Mouse (Mus musculus) forebrain, embryonic 12.5 days (tissue): Measurements from ENCODE around the gene Afap1l2. TPM values are rescaled to one million over a fixed set of nuclear protein-coding genes. Genes with fewer than 3 reads are reported as not detected.

Experiments used
- ATAC-seq: fragments of 200-750 bp; cut with Nextera tagmentation; 2 replicates; pipeline ENCODE4 v1.8.0; 2017; ENCODE audit warnings: moderate TSS enrichment; ENCODE audit not compliant: low FRiP score
- H3K27ac ChIP-seq: fragments of 300-500 bp; sonication (generic); 2 replicates; pipeline ENCODE4 v1.5.1; 2016; ENCODE audit warnings: mild to moderate bottlenecking
- H3K27me3 ChIP-seq: fragments of 300-500 bp; sonication (generic); 2 replicates; pipeline ENCODE4 v1.6.1; 2016; ENCODE audit warnings: mild to moderate bottlenecking
- H3K36me3 ChIP-seq: fragments of 300-500 bp; sonication (generic); replicated peaks from 2 replicates; pipeline ENCODE4 v1.6.1; 2016; ENCODE audit warnings: mild to moderate bottlenecking
- H3K4me1 ChIP-seq: fragments of 300-500 bp; sonication (generic); 2 replicates; pipeline ENCODE4 v1.6.1; 2016
- H3K4me2 ChIP-seq: fragments of 300-500 bp; sonication (generic); 2 replicates; pipeline ENCODE4 v1.6.1; 2016; ENCODE audit warnings: mild to moderate bottlenecking, moderate library complexity
- H3K4me3 ChIP-seq: fragments of 300-500 bp; sonication (generic); replicated peaks from 2 replicates; pipeline ENCODE4 v1.5.1; 2016; ENCODE audit warnings: mild to moderate bottlenecking
- H3K9ac ChIP-seq: fragments of 300-500 bp; sonication (generic); 2 replicates; pipeline ENCODE4 v1.6.1; 2016; ENCODE audit warnings: mild to moderate bottlenecking
- H3K9me3 ChIP-seq: fragments of 300-500 bp; sonication (generic); 2 replicates; pipeline ENCODE4 v1.6.1; 2016
- WGBS: fragments of 180-500 bp; shearing (Covaris S2); methylation state at CpG from one replicate; pipeline ENCODE4 v1.1.7; 2016; 5-methylcytosine and 5-hydroxymethylcytosine counted together
- polyA plus RNA-seq: library from polyadenylated mRNA; unstranded; fragments of >200 nt; fragmentation: Nextera tagmentation; extraction: Ambion mirVana; gene quantifications from 2 replicates; pipeline ENCODE4 v1.2.1, GENCODE M21; 2016

Gene Afap1l2
- polyA plus RNA-seq, 1 experiment from 2014 or later = 2.7 TPM

GRCm38 (mm10) chr19:56990367-56991111, 17.5 kb downstream of the Afap1l2 start:
- WGBS = 27% methylated on average over 14 of the region's 14 CpGs
- Histone ChIP-seq H3K9me3 (no peaks in the 10 kb centered on the region), H3K36me3 (no peaks in the 10 kb centered on the region), H3K4me2 (no peak overlapping the region), H3K9ac (no peak overlapping the region), H3K27ac (0 out of 2 replicates have a peak overlapping the region, but pooled peaks have one; percentile 56), H3K27me3 (no peaks in the 10 kb centered on the region), H3K4me3 (no peak overlapping the region), H3K4me1 (peaks cover 38% of the 10 kb centered on the region)
- ATAC-seq = peak; percentile 63; the same call in 1 of the 2 replicates

GRCm38 (mm10) chr19:56989171-56989570, 18.9 kb downstream of the Afap1l2 start:
- no peaks in the 10 kb centered on the region for H3K36me3 ChIP-seq

DNA sequence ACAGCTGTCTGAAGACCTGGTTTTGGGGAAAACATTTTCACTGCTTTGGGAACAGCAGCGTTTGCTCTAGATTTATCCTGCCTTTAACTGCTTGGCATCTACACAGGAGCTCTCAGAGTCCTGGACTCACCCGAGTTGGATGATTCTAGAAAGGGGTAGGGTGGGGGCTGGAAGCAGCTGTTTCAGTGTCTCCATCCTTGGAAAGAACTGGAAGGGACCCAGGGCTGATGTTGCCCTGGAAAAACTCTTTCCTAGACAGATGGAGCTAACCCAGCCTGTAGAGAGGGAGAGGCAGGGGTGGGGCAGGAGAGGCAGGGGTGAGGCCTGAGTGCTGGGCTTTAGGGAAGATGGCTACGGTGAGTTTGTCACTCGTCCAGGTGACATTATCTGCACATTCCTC, 23.8 kb downstream of the Afap1l2 start:
- ATAC-seq = no peak

More at GRCm38 (mm10) chr19:56989171-56989570, 18.9 kb downstream of the Afap1l2 start:
- Histone ChIP-seq H3K4me1 (peaks cover 37% of the 10 kb centered on the region), H3K27ac (no peak overlapping the region), H3K9ac (no peak overlapping the region), H3K4me3 (no peak overlapping the region), H3K27me3 (no peaks in the 10 kb centered on the region), H3K4me2 (no peak overlapping the region), H3K9me3 (no peaks in the 10 kb centered on the region)
- ATAC-seq = no peak
- WGBS = 87% methylated on average over 8 of the region's 8 CpGs

GRCm38 (mm10) chr19:56983757-56984156, 24.3 kb downstream of the Afap1l2 start:
- no peak overlapping the region for H3K4me2 ChIP-seq
- H3K9me3 ChIP-seq = no peaks in the 10 kb centered on the region
- no peak overlapping the region for H3K27ac ChIP-seq
- 63% methylated on average over 10 of the region's 10 CpGs for WGBS
- ATAC-seq = no peak
- H3K36me3 ChIP-seq = no peaks in the 10 kb centered on the region
- H3K4me1 ChIP-seq = peaks cover 14% of the 10 kb centered on the region
- H3K9ac ChIP-seq = no peak overlapping the region
- no peaks in the 10 kb centered on the region for H3K27me3 ChIP-seq
- no peak overlapping the region for H3K4me3 ChIP-seq

More for the DNA sequence above, 23.8 kb downstream of the Afap1l2 start:
- no peak overlapping the region for H3K9ac ChIP-seq
- no peaks in the 10 kb centered on the region for H3K27me3 ChIP-seq
- no peaks in the 10 kb centered on the region for H3K36me3 ChIP-seq
- no peaks in the 10 kb centered on the region for H3K9me3 ChIP-seq
- 75% methylated on average over 4 of the region's 4 CpGs for WGBS
- H3K27ac ChIP-seq = no peak overlapping the region
- H3K4me3 ChIP-seq = no peak overlapping the region
- H3K4me2 ChIP-seq = no peak overlapping the region
- H3K4me1 ChIP-seq = peaks cover 19% of the 10 kb centered on the region

DNA sequence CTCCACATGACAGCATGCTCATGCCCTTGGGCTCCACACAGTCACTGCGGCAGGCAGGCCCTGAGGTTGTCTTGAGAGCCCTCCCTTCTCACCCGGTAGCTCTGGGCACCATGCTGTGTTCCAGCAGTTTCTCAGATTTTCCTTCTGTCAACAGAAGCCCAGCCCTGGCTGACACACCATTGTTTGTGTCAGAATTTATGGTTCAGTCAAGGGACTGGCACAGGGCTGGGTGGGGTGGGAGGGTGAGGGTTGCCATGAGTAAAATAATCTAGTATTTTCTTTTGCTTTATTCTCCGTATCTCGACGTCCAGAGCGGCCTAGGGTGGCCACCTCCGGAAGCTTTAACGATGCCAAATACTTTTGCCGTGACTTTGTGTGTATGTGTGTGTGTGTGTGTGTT, 26.3 kb downstream of the Afap1l2 start:
- H3K27me3 ChIP-seq = no peaks in the 10 kb centered on the region
- ATAC-seq = no peak
- 78% methylated on average over 9 of the region's 9 CpGs for WGBS

GRCm38 (mm10) chr19:56980803-56981202, 27.2 kb downstream of the Afap1l2 start:
- no peaks in the 10 kb centered on the region for H3K36me3 ChIP-seq
- no peak overlapping the region for H3K4me3 ChIP-seq
- no peak overlapping the region for H3K27ac ChIP-seq
- peaks cover 6% of the 10 kb centered on the region for H3K4me1 ChIP-seq
- 87% methylated on average over 2 of the region's 2 CpGs for WGBS
- no peak overlapping the region for H3K4me2 ChIP-seq
- no peaks in the 10 kb centered on the region for H3K9me3 ChIP-seq
- ATAC-seq = no peak
- H3K27me3 ChIP-seq = no peaks in the 10 kb centered on the region
- H3K9ac ChIP-seq = no peak overlapping the region

More for the DNA sequence above, 26.3 kb downstream of the Afap1l2 start:
- Histone ChIP-seq H3K4me3 (no peak overlapping the region), H3K27ac (no peak overlapping the region), H3K4me1 (peaks cover 6% of the 10 kb centered on the region), H3K9ac (no peak overlapping the region), H3K9me3 (no peaks in the 10 kb centered on the region), H3K36me3 (no peaks in the 10 kb centered on the region), H3K4me2 (no peak overlapping the region)

DNA sequence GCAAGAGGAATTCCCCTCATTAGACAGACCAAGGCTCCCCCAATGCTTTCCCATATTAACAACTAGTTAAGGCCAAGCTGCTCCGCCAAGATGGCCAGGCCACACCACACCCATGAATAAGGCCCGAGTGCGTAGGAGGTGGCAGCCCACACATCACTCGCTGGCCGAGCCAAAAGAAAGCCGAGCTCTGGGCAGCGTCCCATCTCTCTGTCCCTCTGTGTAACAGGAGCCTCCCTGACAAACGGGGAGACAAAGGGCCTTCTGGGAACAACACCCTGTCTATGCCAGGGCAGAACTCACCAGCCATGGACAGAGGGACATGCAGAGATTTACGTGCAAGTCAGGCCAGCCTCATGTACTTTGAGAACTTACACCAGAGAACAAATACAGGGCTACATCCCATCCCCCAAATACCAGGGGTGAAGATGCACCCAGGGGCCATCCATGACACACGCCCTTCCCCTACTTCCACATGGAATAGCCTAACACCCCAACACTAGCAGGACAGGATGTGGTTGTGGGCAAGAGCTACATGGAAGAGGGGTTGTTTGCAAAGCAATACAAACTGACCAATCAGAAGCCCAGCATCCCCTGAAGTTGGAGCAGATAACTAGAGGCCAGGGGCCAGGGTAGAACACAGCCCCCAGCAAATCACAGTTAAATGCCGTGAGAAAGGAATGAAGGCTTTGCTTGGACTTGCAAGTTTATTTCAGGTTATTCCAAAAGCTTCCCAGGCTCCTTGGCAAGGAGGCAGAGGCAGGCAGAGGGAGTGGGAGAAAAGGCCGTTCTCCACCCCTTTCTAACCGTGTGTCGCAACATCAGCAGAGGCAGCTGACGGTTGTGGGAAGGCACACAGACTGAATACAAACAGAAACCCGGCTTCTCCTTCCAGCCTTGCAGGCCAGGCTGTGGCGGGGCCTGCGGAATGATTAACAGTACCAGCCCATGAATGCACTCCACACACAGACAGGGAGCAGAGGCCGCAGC, 30.8 kb downstream of the Afap1l2 start:
- H3K9ac ChIP-seq = no peak overlapping the region
- no peaks in the 10 kb centered on the region for H3K9me3 ChIP-seq
- H3K27ac ChIP-seq = no peak overlapping the region
- no peak overlapping the region for H3K4me3 ChIP-seq
- H3K4me1 ChIP-seq = 0 out of 2 replicates have a peak, but pooled peaks cover 2% of the 10 kb centered on the region
- ATAC-seq = no peak
- no peaks in the 10 kb centered on the region for H3K36me3 ChIP-seq
- H3K27me3 ChIP-seq = no peaks in the 10 kb centered on the region
- H3K4me2 ChIP-seq = no peak overlapping the region
- 75% methylated on average over 19 of the region's 19 CpGs for WGBS

DNA sequence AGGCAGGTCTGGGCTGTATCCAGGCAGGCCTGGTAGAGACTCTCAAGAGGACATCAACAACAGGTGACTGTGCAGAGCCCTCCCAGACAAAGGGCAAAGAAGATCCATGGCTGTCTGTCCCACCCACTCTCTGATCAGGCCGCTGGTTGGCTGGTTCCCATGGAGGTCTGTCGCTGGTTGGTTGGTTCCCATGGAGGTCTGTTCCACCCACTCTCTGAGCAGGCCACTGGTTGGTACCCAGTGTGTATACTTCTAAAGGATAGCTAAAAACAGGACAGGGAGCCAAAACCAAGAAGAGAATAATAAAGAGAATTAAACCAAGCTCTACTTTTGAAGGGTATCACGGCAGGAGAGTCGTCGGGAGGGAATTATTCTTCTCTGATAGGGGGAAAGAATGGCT, 31.5 kb downstream of the Afap1l2 start:
- no peaks in the 10 kb centered on the region for H3K27me3 ChIP-seq
- H3K4me1 ChIP-seq = 0 out of 2 replicates have a peak, but pooled peaks cover 2% of the 10 kb centered on the region
- H3K36me3 ChIP-seq = no peaks in the 10 kb centered on the region
- H3K9me3 ChIP-seq = no peaks in the 10 kb centered on the region
- H3K4me3 ChIP-seq = no peak overlapping the region
- H3K9ac ChIP-seq = no peak overlapping the region
- no peak for ATAC-seq
- H3K27ac ChIP-seq = no peak overlapping the region
- 85% methylated on average over 5 of the region's 5 CpGs for WGBS
- no peak overlapping the region for H3K4me2 ChIP-seq

DNA sequence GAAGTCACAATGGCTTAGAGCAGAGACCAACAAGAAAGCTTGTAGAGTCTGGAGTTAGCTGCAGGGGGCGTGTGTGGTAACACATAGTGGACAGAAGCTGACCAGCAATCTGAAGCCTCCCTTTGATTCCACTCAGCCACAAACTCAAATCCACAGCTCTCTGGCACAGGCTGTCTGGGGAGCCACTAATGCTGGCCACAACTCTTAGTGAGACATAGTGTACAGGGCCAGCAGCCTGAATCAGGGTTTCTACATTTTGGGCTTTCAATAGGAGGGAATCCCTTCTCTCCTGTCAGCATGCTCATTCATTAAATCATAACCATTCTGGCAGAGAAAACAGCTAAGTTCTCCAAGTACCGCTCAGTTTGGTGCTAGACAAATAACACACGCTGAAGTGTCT, 32.5 kb downstream of the Afap1l2 start:
- Histone ChIP-seq H3K27me3 (no peaks in the 10 kb centered on the region), H3K4me1 (0 out of 2 replicates have a peak, but pooled peaks cover 2% of the 10 kb centered on the region), H3K36me3 (no peaks in the 10 kb centered on the region), H3K9me3 (no peaks in the 10 kb centered on the region), H3K4me3 (no peak overlapping the region), H3K27ac (no peak overlapping the region), H3K9ac (no peak overlapping the region), H3K4me2 (no peak overlapping the region)
- no peak for ATAC-seq
- 94% methylated on average over 3 of the region's 3 CpGs for WGBS

DNA sequence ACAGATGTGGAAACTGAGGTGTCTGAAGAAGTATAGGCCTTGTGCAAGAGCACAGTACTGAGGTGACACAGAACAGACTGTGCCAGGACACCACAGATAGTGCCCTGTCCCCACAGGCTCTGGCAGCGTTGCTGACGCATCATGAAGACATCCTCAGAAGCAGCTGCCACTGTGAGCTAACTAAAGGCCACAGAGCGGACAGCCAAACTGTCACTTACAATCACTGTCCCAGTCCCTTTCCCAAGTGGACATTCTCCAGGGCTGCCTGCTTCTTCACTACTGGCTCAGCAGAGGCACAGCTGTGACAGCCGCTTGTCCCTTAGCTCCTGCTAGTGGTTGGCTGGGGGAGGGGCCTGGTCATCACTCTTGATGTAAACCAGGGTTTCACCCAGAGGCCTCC, 33.9 kb downstream of the Afap1l2 start:
- Histone ChIP-seq H3K4me3 (no peak overlapping the region), H3K9me3 (no peaks in the 10 kb centered on the region), H3K27me3 (no peaks in the 10 kb centered on the region), H3K4me1 (0 out of 2 replicates have a peak, but pooled peaks cover 2% of the 10 kb centered on the region), H3K9ac (no peak overlapping the region), H3K36me3 (no peaks in the 10 kb centered on the region), H3K4me2 (no peak overlapping the region), H3K27ac (no peak overlapping the region)
- 85% methylated on average over 4 of the region's 4 CpGs for WGBS
- no peak for ATAC-seq

DNA sequence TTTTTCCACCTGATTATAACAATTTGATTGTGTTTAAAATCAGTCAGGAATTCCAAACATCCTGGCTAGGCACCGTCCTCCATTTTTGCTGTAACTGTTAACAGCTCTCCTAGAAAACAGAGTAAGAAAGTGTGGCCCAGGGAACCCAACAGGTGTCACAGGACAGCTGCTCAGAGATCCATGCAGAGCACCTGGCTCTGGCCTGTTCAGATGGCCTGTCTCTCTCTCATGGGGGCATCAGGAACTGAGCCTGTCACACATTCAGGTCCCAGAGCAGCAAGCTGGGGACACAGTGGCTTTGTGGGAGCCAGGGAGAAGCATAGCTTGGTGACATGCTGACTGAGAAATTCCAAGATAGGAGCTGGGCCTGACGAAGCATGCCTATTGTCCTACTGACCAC, 35.3 kb downstream of the Afap1l2 start:
- 0 out of 2 replicates have a peak, but pooled peaks cover 2% of the 10 kb centered on the region for H3K4me1 ChIP-seq
- H3K9ac ChIP-seq = no peak overlapping the region
- H3K27me3 ChIP-seq = no peaks in the 10 kb centered on the region
- no peak overlapping the region for H3K27ac ChIP-seq
- H3K4me3 ChIP-seq = no peak overlapping the region
- H3K4me2 ChIP-seq = no peak overlapping the region
- H3K9me3 ChIP-seq = no peaks in the 10 kb centered on the region
- ATAC-seq = no peak
- 75% methylated on average over 2 of the region's 2 CpGs for whole genome bisulfite sequencing
- no peaks in the 10 kb centered on the region for H3K36me3 ChIP-seq

- no peak overlapping the region for H3K4me2 ChIP-seq
- H3K36me3 ChIP-seq = no peaks in the 10 kb centered on the region
- no peak for ATAC-seq
- 0 out of 2 replicates have a peak, but pooled peaks cover 2% of the 10 kb centered on the region for H3K4me1 ChIP-seq
- no peak overlapping the region for H3K4me3 ChIP-seq
- H3K27me3 ChIP-seq = no peaks in the 10 kb centered on the region
- H3K27ac ChIP-seq = no peak overlapping the region
- 75% methylated on average over 7 of the region's 7 CpGs for WGBS
- H3K9ac ChIP-seq = no peak overlapping the region
- H3K9me3 ChIP-seq = no peaks in the 10 kb centered on the region
Measured at GRCm38 (mm10) chr19:56971347-56971746, 36.7 kb downstream of the Afap1l2 start.
